Mouse (Mus musculus): Measurements from ENCODE around the gene Cdh23. TPM values are rescaled to one million over a fixed set of nuclear protein-coding genes. Genes with fewer than 3 reads are reported as not detected.

Gene Cdh23
- total RNA-seq, 2 experiments from 2014 or later = 0.21 to 0.22 TPM

GRCm38 (mm10) chr10:60371596-60372386 lies 324.5 kb downstream of the Cdh23 start:
- ATAC-seq (replicated peaks; ENCODE audit: poor library complexity) = peak; percentile 46

GRCm38 (mm10) chr10:60370601-60371061 lies 325.7 kb downstream of the Cdh23 start:
- ATAC-seq (replicated peaks; ENCODE audit: poor library complexity) = no peak; the same call in 1 of the 2 replicates

GRCm38 (mm10) chr10:60370098-60370497 lies 326.2 kb downstream of the Cdh23 start:
- ATAC-seq (replicated peaks; ENCODE audit: poor library complexity) = no peak

GRCm38 (mm10) chr10:60369405-60369804 lies 326.9 kb downstream of the Cdh23 start:
- peak; percentile 33 for ATAC-seq (replicated peaks; ENCODE audit: poor library complexity)

- no peak for ATAC-seq (replicated peaks; ENCODE audit: poor library complexity)
Measured at GRCm38 (mm10) chr10:60367904-60368303, 328.4 kb downstream of the Cdh23 start.

GRCm38 (mm10) chr10:60367145-60367544 lies 329.1 kb downstream of the Cdh23 start:
- ATAC-seq (replicated peaks; ENCODE audit: poor library complexity) = peak; percentile 54

GRCm38 (mm10) chr10:60363426-60363825 lies 332.9 kb downstream of the Cdh23 start:
- ATAC-seq (replicated peaks; ENCODE audit: poor library complexity) = no peak

- ATAC-seq (replicated peaks; ENCODE audit: poor library complexity) = peak; percentile 17; the same call in 1 of the 2 replicates
Measured at GRCm38 (mm10) chr10:60362310-60362628, 334.0 kb downstream of the Cdh23 start.

GRCm38 (mm10) chr10:60361615-60362309 lies 334.5 kb downstream of the Cdh23 start:
- ATAC-seq (replicated peaks; ENCODE audit: poor library complexity) = no peak

- no peak for ATAC-seq (replicated peaks; ENCODE audit: poor library complexity)
Measured at GRCm38 (mm10) chr10:60358776-60359175, 337.5 kb downstream of the Cdh23 start.

- ATAC-seq (replicated peaks; ENCODE audit: poor library complexity) = no peak
Measured at GRCm38 (mm10) chr10:60357901-60358300, 338.4 kb downstream of the Cdh23 start.

GRCm38 (mm10) chr10:60357441-60357840 lies 338.8 kb downstream of the Cdh23 start:
- ATAC-seq (replicated peaks; ENCODE audit: poor library complexity) = no peak

GRCm38 (mm10) chr10:60354881-60355677 lies 341.2 kb downstream of the Cdh23 start:
- no peak for ATAC-seq (replicated peaks; ENCODE audit: poor library complexity)

GRCm38 (mm10) chr10:60354003-60354325 lies 342.3 kb downstream of the Cdh23 start:
- ATAC-seq (replicated peaks; ENCODE audit: poor library complexity) = no peak

GRCm38 (mm10) chr10:60353241-60354002 lies 342.9 kb downstream of the Cdh23 start:
- ATAC-seq (replicated peaks; ENCODE audit: poor library complexity) = no peak

GRCm38 (mm10) chr10:60351761-60352455 lies 344.4 kb downstream of the Cdh23 start:
- peak; percentile 44 for ATAC-seq (replicated peaks; ENCODE audit: poor library complexity)

GRCm38 (mm10) chr10:60351248-60351647 lies 345.0 kb downstream of the Cdh23 start:
- no peak for ATAC-seq (replicated peaks; ENCODE audit: poor library complexity)

- ATAC-seq (replicated peaks; ENCODE audit: poor library complexity) = peak; percentile 42
Measured at GRCm38 (mm10) chr10:60350805-60351167, 345.5 kb downstream of the Cdh23 start.

- ATAC-seq (replicated peaks; ENCODE audit: poor library complexity) = no peak
Measured at GRCm38 (mm10) chr10:60350077-60350804, 346.0 kb downstream of the Cdh23 start.

GRCm38 (mm10) chr10:60349644-60350043 lies 346.6 kb downstream of the Cdh23 start:
- ATAC-seq (replicated peaks; ENCODE audit: poor library complexity) = no peak
